Mouse (Mus musculus) gastrocnemius, adult 2 months (tissue): ENCODE measurements around the gene Tifab. TPM values are rescaled to one million over a fixed set of nuclear protein-coding genes. Genes with fewer than 3 reads are reported as not detected.
A peak's percentile ranks its signal among the peaks of the same experiment; 100 is the strongest.

Source experiments
- DNase-seq: peaks from one replicate; pipeline ENCODE4 v3.0.0; 2022
- H3K27ac ChIP-seq: fragments of 200-600 bp; 2 replicates; pipeline ENCODE4 v1.8.1; 2022; ENCODE audit warnings: mild to moderate bottlenecking
- H3K4me3 ChIP-seq: fragments of 200-600 bp; 2 replicates; pipeline ENCODE4 v1.8.1; 2022; ENCODE audit warnings: mild to moderate bottlenecking, moderate library complexity
- CTCF ChIP-seq: fragments of 200-600 bp; IDR thresholded peaks from 2 replicates; pipeline ENCODE4 v1.8.1; 2022; ENCODE audit warnings: antibody characterized with exemption, mild to moderate bottlenecking, moderate library complexity
- intact Hi-C: fragments of 180-260 bp; cut with DNase I; formaldehyde crosslinking; loops from one replicate; pipeline ENCODE4 v1.15.1; 2025
- total RNA-seq, 2 experiments: library from RNA; stranded (reverse); gene quantifications; 2 replicates each; pipeline ENCODE4 v1.2.3; 2021

The Tifab gene
- total RNA-seq, 2 experiments from 2014 or later, result 0.18 to 0.28 TPM

DNA sequence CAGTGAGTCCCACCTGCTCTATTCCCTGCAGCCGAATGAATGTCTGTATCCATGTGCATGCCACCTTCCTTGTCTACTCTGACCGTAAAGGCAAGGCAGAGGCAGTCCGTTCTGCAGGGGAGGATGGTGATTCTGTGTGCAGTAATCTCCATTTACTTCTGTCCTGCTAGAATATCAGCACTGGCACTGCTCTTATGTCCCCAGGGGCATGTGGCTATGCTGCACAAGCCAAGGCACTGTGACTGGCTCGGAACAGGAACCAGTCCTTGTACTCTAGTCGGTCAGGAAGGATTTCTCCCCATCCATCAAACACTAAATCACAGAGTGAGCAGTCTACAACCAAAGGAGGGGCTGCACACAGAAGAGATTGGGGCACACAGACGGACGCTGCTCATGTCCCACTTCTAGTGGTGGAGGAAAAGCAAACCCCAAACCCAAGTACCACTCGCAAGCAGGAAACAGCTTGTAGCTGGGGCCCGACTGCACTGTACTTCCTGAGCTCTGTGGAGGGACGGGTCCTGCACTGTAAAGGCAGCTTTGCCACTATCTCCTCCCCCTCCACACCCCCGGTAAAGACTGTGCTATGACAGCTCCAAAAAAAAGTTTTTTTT, 46.3 kb downstream of the Tifab start:
- peak overlapping the region; percentile 75 for H3K27ac ChIP-seq
- intact Hi-C loops, result loop anchor here (2.0 kb wide), 1 partner anchor 14 kb away; no protein-coding TSS in a partner anchor
- peak overlapping the region; percentile 98 for H3K4me3 ChIP-seq
- TF ChIP-seq CTCF, result no peak
- DNase-seq, result peak; percentile 67

DNA sequence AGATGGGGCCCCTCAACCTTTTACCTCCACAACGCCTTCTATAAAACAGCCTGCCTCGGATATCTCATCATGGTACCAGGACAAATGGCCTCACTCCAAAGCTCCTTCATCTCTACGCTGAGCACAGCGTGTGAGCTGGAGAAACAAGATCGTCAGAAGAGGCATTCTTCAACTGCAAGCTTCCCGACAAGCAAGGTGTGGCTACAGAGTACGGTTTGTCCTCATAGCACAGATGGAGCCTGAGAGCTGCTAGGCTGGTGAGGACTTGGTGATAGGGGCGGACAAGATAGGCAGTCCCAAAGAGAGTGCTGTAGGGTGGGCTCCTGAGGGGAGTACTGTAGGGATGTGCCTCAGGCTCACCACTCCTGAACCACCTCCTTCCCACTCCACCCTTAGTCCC, 48.1 kb downstream of the Tifab start:
- no peak for TF ChIP-seq CTCF
- Histone ChIP-seq H3K27ac (no peak overlapping the region), H3K4me3 (no peak overlapping the region)
- intact Hi-C loops, result no loop called here
- DNase-seq, result peak; percentile 9

DNA sequence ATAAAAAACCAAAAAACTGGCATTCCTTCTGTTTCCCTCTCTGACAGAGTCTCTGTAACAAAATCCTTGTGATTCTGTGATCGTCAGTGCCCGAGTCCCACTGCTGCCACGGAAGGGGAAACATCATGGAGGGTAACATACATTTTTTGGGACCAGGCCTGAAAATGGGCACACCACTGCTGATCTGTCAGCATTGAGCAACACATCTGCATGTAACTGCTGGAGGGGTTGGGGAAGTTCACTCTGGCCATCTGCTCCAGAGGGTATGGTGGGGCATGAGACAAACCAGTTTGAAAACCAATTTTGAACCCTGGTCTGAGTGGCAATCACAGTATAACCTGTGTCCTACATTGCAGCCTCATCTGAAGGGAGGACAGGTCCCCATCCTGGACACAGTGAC, 49.1 kb downstream of the Tifab start:
- TF ChIP-seq CTCF, result no peak
- Histone ChIP-seq H3K27ac (0 out of 2 replicates have a peak overlapping the region, but pooled peaks have one; percentile 12), H3K4me3 (no peak overlapping the region)
- intact Hi-C loops, result no loop called here
- peak; percentile 10 for DNase-seq

DNA sequence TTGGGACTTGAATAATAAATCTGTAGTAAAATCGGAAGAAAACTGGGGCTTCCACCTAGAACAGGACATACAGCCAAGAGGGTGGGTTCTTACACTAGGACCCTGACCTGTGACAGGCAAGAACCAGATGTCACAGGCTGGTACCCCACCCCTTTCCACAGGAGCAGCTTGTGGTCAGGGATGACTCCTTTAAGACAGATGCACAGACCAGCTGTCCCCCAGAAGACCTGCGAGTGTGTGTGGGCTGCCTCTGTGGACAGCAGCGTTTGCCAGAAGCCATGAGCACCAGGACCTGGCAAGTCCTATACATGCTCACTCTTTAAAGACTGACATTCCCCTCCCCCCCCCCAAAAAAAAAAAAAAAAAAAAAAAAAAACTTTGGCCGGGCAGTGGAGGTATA, 49.7 kb downstream of the Tifab start:
- intact Hi-C loops, result no loop called here
- TF ChIP-seq CTCF, result no peak
- no peak overlapping the region for H3K4me3 ChIP-seq
- peak; percentile 12 for DNase-seq
- H3K27ac ChIP-seq, result no peak overlapping the region

DNA sequence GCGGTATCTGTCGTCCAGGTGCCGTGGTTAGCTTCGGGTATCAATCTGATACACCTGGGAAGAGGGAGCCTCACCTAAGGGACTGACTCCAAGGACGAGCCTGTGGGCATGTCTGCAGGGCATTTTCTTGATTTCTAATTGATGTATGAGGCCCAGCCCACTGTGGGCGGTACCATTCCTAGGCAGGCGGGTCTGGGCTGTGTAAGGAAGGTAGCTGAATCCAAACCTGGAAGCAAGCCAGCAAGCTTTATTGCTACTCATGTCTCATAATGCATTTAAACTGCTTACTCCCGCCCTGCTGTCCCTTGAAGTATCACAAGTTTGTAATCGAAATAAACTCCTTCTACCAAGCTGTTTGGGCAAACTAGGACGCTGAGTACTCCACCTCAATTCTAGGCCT, 53.1 kb downstream of the Tifab start:
- peak; percentile 10 for DNase-seq
- no peak overlapping the region for H3K27ac ChIP-seq
- no peak overlapping the region for H3K4me3 ChIP-seq
- TF ChIP-seq CTCF, result no peak
- intact Hi-C loops, result no loop called here

Other genes starting within 250 kb of the Tifab start
- 10 to 100 TPM; 64.1 to 69.2 TPM for gene H2afy, start 42.5 kb downstream of the Tifab start, total RNA-seq
- gene Neurog1, start 73.3 kb upstream of the Tifab start, total RNA-seq, result not detected
- gene Cxcl14, start 117.7 kb upstream of the Tifab start, total RNA-seq, result 10 to 100 TPM; 30.7 to 35.6 TPM
- not detected for gene Gm3045, start 247.7 kb upstream of the Tifab start, total RNA-seq